Mouse (Mus musculus) ES-E14 (cell line): Measurements from ENCODE around the gene 2700049A03Rik. TPM values are rescaled to one million over a fixed set of nuclear protein-coding genes. Genes with fewer than 3 reads are reported as not detected.

ENCODE experiments used
- DNase-seq: peaks from one replicate; pipeline ENCODE4 v3.0.0-alpha.2; 2013; ENCODE audit warnings: low read depth, low spot score
- H3K27ac ChIP-seq: 2 replicates; pipeline ENCODE4 v1.5.1; 2012; ENCODE audit warnings: low read depth, mild to moderate bottlenecking, low read length, moderate library complexity, mixed read lengths; ENCODE audit not compliant: poor library complexity, insufficient read depth, severe bottlenecking
- H3K36me3 ChIP-seq: 2 replicates; pipeline ENCODE4 v1.6.1; 2012; ENCODE audit warnings: mild to moderate bottlenecking, low read length, moderate library complexity, mixed read lengths; ENCODE audit not compliant: control insufficient read depth, poor library complexity, insufficient read depth, severe bottlenecking
- H3K4me1 ChIP-seq, 2 experiments: fragments of 150-350 bp in 1 of 2; sonication (generic) in 1 of 2; 2 replicates each; pipeline ENCODE4 v1.6.1; 2012; ENCODE audit warnings: low read length in 2 of 2, mild to moderate bottlenecking in 1 of 2, mixed read lengths in 1 of 2; ENCODE audit not compliant: control insufficient read depth in 2 of 2, insufficient read depth in 2 of 2, poor library complexity in 1 of 2
- H3K4me3 ChIP-seq, 2 experiments: fragments of 150-350 bp in 1 of 2; sonication (generic) in 1 of 2; 2 replicates each; pipeline ENCODE4 v1.5.1; 2012; ENCODE audit warnings: low read length in 2 of 2, low read depth in 1 of 2, mild to moderate bottlenecking in 1 of 2, mixed read lengths in 1 of 2; ENCODE audit not compliant: insufficient read depth in 1 of 2, poor library complexity in 1 of 2, severe bottlenecking in 1 of 2
- H3K9ac ChIP-seq: 2 replicates; pipeline ENCODE4 v1.6.1; 2012; ENCODE audit warnings: low read depth, mild to moderate bottlenecking, low read length, mixed read lengths; ENCODE audit not compliant: poor library complexity, insufficient read depth, severe bottlenecking
- H3K9me3 ChIP-seq: fragments of 150-350 bp; sonication (generic); 2 replicates; pipeline ENCODE4 v1.6.1; 2012; ENCODE audit warnings: low read depth, mild to moderate bottlenecking, low read length; ENCODE audit not compliant: control insufficient read depth, insufficient read depth
- CHD2 ChIP-seq: IDR thresholded peaks from 2 replicates; pipeline ENCODE4 v1.6.1; 2014; ENCODE audit warnings: mild to moderate bottlenecking, low read depth, low read length, inconsistent platforms
- HCFC1 ChIP-seq: IDR thresholded peaks from 2 replicates; pipeline ENCODE4 v1.6.1; 2012; ENCODE audit warnings: low read length, inconsistent platforms, borderline replicate concordance; ENCODE audit not compliant: insufficient read depth
- MAFK ChIP-seq: IDR thresholded peaks from 2 replicates; pipeline ENCODE4 v1.6.1; 2014; ENCODE audit warnings: mild to moderate bottlenecking, low read depth, low read length, inconsistent platforms; ENCODE audit not compliant: insufficient read depth
- ZC3H11A ChIP-seq: IDR thresholded peaks from 2 replicates; pipeline ENCODE4 v1.6.1; 2012; ENCODE audit warnings: low read depth, mild to moderate bottlenecking, inconsistent platforms, low read length, borderline replicate concordance
- ZNF384 ChIP-seq: IDR thresholded peaks from 2 replicates; pipeline ENCODE4 v1.6.1; 2012; ENCODE audit warnings: low read depth, low read length, inconsistent platforms
- in situ Hi-C, 2 experiments: fragments of 600-800 bp; cut with MboI; formaldehyde crosslinking; loops; one replicate each; pipeline ENCODE4 v1.15.1; 2025; ENCODE audit warnings: low sequenced_read_pairs in 2 of 2, inconsistent platforms in 1 of 2; ENCODE audit not compliant: unreplicated experiment in 2 of 2
- total RNA-seq: library from RNA; depleted of rRNA; stranded (reverse); fragments of 300-350 nt; gene quantifications from 2 replicates; pipeline ENCODE4 v1.2.3, GENCODE M21; 2012

The 2700049A03Rik gene
- total RNA-seq, 1 experiment = 18.3 TPM

DNA sequence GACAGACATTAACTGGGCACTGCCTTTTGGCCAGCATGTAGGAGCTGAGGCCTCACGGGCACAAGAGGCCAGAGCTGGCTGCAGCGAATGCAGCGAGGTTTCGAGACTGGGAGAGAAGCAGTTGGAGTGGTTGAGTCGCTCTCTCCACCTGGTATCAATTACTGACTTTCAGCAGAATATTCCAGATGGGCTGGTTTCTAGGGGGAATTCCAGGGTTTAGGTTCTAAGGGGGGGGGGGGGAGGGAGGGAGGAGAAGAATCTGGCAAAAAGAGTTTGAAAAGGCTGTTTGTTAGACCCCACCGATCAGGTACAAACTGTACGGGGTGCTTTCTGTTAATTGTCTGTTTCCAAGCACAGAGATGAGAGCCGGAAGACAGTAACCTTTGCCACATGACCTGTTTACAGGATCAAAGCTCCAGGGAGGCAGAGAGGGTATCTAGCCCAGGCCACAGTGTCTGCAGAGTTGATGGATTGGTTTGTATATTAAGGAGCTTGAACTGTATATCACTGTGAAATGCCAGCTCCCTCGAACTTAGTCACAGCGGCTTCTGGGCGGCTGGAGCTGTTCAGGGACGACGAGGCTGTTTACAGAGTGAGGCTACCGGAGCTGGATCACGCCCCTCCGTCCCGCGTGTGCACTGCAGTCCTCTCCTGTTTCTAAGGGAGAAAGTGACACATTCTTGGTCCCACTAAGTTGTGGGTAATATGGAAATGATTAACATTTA lies 121.7 kb downstream of the 2700049A03Rik start:
- Histone ChIP-seq H3K27ac (no peak overlapping the region), H3K9ac (no peak overlapping the region)

DNA sequence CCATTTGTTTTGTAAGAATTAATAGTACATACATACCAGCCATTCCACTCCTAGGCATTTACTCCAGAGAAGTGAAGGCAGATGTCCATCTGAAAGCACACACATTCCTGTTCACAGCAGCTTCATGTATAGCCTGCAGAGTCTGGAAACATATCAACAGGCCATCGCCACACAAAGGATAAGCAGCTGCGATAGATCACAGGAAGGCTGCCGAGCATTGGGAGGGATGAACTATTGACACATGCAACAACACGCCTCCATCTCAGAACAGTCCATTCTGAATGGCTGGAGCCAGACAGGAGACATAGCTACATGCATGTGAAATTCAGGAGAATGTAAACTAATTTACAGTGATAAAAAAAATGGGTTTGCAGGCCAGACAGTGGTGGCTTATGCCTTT lies 127.6 kb downstream of the 2700049A03Rik start:
- in situ Hi-C loops = no loop called here
- H3K9me3 ChIP-seq = no peaks in the 10 kb centered on the region
- no peak for DNase-seq
- H3K27ac ChIP-seq = no peak overlapping the region
- no peak overlapping the region for H3K4me3 ChIP-seq
- H3K9ac ChIP-seq = no peak overlapping the region
- peaks cover 0 to 4% of the 10 kb centered on the region in 2 experiments; a peak in 3 of 4 replicates for H3K4me1 ChIP-seq
- TF ChIP-seq HCFC1 = no peak
- TF ChIP-seq MAFK = no peak
- TF ChIP-seq CHD2 = no peak
- no peak for TF ChIP-seq ZNF384
- no peak for TF ChIP-seq ZC3H11A
- H3K36me3 ChIP-seq = no peaks in the 10 kb centered on the region

More for the DNA sequence above, 121.7 kb downstream of the 2700049A03Rik start:
- Histone ChIP-seq H3K4me3 (no peak overlapping the region), H3K36me3 (no peaks in the 10 kb centered on the region), H3K4me1 (peaks cover 0 to 4% of the 10 kb centered on the region in 2 experiments; a peak in 3 of 4 replicates), H3K9me3 (no peaks in the 10 kb centered on the region)
- TF ChIP-seq ZNF384 (no peak), CHD2 (no peak), ZC3H11A (no peak), HCFC1 (no peak), MAFK (no peak)
- in situ Hi-C loops = no loop called here
- no peak for DNase-seq

DNA sequence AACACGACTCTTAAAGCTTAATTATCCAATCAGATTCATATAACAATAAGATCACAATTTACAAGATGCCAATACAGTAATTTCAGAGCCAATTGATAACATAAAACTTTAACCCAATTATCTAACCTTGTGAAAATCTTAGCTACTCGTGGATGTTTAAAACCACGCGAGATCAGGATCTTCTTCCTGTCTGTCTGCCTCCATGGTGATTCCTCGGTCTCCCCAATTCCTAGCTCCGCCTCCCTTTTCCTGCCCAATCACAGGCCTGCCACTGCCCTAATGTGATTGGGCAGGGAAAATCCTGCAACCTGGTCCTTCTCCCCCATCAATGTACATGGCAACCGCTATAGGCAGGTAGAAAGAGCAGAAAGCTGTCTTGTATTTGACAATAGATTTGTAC lies 132.7 kb downstream of the 2700049A03Rik start:
- Histone ChIP-seq H3K36me3 (no peaks in the 10 kb centered on the region), H3K9me3 (no peaks in the 10 kb centered on the region), H3K9ac (no peak overlapping the region), H3K4me1 (peaks cover 0 to 8% of the 10 kb centered on the region in 2 experiments; a peak in 1 of 4 replicates), H3K27ac (no peak overlapping the region), H3K4me3 (peak overlapping the region in 1 of 2 experiments; percentile 55; a peak in 2 of 4 replicates)
- TF ChIP-seq CHD2 = peak; percentile 88
- TF ChIP-seq HCFC1 = no peak
- no peak for DNase-seq
- in situ Hi-C loops = no loop called here

DNA sequence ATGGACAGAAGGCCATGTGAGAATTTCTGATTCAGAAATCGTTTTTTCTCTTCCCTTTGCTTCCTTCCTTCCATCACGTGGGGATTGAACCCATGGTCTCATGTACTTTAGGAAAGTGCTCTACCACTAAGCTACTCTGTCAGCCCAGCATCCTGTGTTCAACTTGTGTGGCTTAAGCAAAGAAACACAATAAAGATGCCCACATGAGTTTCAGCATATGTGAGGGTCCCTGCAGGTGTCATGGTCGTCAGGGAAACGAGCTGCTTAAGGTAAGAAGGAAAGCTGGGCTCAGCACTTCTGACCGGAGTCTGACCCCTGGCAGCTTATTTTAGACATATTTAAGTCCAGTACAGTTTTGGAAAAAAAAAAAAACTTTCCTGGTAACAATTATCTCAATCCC lies 134.5 kb downstream of the 2700049A03Rik start:
- in situ Hi-C loops = no loop called here
- TF ChIP-seq CHD2 = no peak
- no peak for TF ChIP-seq MAFK
- no peak for TF ChIP-seq HCFC1
- TF ChIP-seq ZNF384 = no peak
- no peak for TF ChIP-seq ZC3H11A

More for the DNA sequence above, 134.5 kb downstream of the 2700049A03Rik start:
- no peak overlapping the region for H3K27ac ChIP-seq
- no peak for DNase-seq
- no peaks in the 10 kb centered on the region for H3K9me3 ChIP-seq
- H3K36me3 ChIP-seq = no peaks in the 10 kb centered on the region
- no peak overlapping the region for H3K9ac ChIP-seq
- peaks cover 0 to 8% of the 10 kb centered on the region in 2 experiments; a peak in 1 of 4 replicates for H3K4me1 ChIP-seq
- no peak overlapping the region for H3K4me3 ChIP-seq
